Mouse (Mus musculus) heart, embryonic 14.5 days (tissue): Measurements from ENCODE around the gene Prox1. TPM values are rescaled to one million over a fixed set of nuclear protein-coding genes. Genes with fewer than 3 reads are reported as not detected.
A peak's percentile ranks its signal among the peaks of the same experiment; 100 is the strongest.

Experiments
- ATAC-seq: fragments of 200-750 bp; cut with Nextera tagmentation; 2 replicates; pipeline ENCODE4 v1.8.0; 2017; ENCODE audit warnings: low read depth, moderate TSS enrichment; ENCODE audit not compliant: insufficient number of reproducible peaks, insufficient read depth, low FRiP score
- H3K27ac ChIP-seq, 2 experiments: fragments of 200-500 bp in 1 of 2; fragments of 300-500 bp in 1 of 2; sonication (generic) in 1 of 2; replicated peaks in 1 of 2; 2 replicates each; pipeline ENCODE4 v1.5.1; 2012 to 2014; ENCODE audit warnings: low read depth in 2 of 2, low read length in 2 of 2, control low read depth in 1 of 2, mild to moderate bottlenecking in 1 of 2, mixed read lengths in 1 of 2; ENCODE audit not compliant: control insufficient read depth in 1 of 2, insufficient read depth in 1 of 2
- H3K27me3 ChIP-seq: fragments of 300-500 bp; sonication (generic); 2 replicates; pipeline ENCODE4 v1.6.1; 2014; ENCODE audit warnings: mild to moderate bottlenecking, low read length, control low read depth; ENCODE audit not compliant: control insufficient read depth, insufficient read depth
- H3K36me3 ChIP-seq: fragments of 300-500 bp; sonication (generic); 2 replicates; pipeline ENCODE4 v1.6.1; 2014; ENCODE audit warnings: mild to moderate bottlenecking, control low read depth, low read length, mixed read lengths; ENCODE audit not compliant: control insufficient read depth, insufficient read depth
- H3K4me1 ChIP-seq, 2 experiments: fragments of 200-500 bp in 1 of 2; fragments of 300-500 bp in 1 of 2; sonication (generic) in 1 of 2; 2 replicates each; pipeline ENCODE4 v1.6.1; 2012 to 2014; ENCODE audit warnings: low read length in 2 of 2, control low read depth in 1 of 2, mixed read lengths in 1 of 2; ENCODE audit not compliant: control insufficient read depth in 2 of 2, insufficient read depth in 2 of 2
- H3K4me2 ChIP-seq: fragments of 300-500 bp; sonication (generic); 2 replicates; pipeline ENCODE4 v1.6.1; 2014; ENCODE audit warnings: mild to moderate bottlenecking, low read length
- H3K4me3 ChIP-seq, 2 experiments: fragments of 200-500 bp in 1 of 2; fragments of 300-500 bp in 1 of 2; sonication (generic) in 1 of 2; 2 replicates each; pipeline ENCODE4 v1.5.1; 2012 to 2014; ENCODE audit warnings: low read length in 2 of 2, mild to moderate bottlenecking in 2 of 2, control low read depth in 1 of 2, low read depth in 1 of 2, moderate library complexity in 1 of 2; ENCODE audit not compliant: control insufficient read depth in 1 of 2, insufficient read depth in 1 of 2
- H3K9ac ChIP-seq: fragments of 300-500 bp; sonication (generic); 2 replicates; pipeline ENCODE4 v1.6.1; 2014; ENCODE audit warnings: mild to moderate bottlenecking, low read length
- H3K9me3 ChIP-seq: fragments of 300-500 bp; sonication (generic); 2 replicates; pipeline ENCODE4 v1.6.1; 2016; ENCODE audit warnings: low read length, control low read depth; ENCODE audit not compliant: control insufficient read depth
- WGBS: fragments of 180-500 bp; shearing (Covaris S2); extraction: QIAGEN DNeasy Blood & Tissue Kit; methylation state at CpG from one replicate; pipeline ENCODE4 v1.1.7; 2014; 5-methylcytosine and 5-hydroxymethylcytosine counted together
- polyA plus RNA-seq: library from polyadenylated mRNA; unstranded; fragments of >200 nt; fragmentation: Nextera tagmentation; extraction: Ambion mirVana; gene quantifications from 2 replicates; pipeline ENCODE4 v1.2.1, GENCODE M21; 2014

Prox1 gene
- polyA plus RNA-seq, 1 experiment from 2014 or later: 21.0 TPM

GRCm38 (mm10) chr1:190173596-190173995 lies 3.1 kb upstream of the Prox1 start:
- WGBS: 4% methylated on average over 16 of the region's 16 CpGs
- H3K9me3 ChIP-seq: no peaks in the 10 kb centered on the region
- H3K36me3 ChIP-seq: no peaks in the 10 kb centered on the region
- peaks cover 12 to 47% of the 10 kb centered on the region in 2 experiments; a peak in 3 of 4 replicates for H3K4me1 ChIP-seq
- peak overlapping the region; percentile 25 to 83 for H3K4me3 ChIP-seq
- H3K9ac ChIP-seq: peak overlapping the region; percentile 96
- peak overlapping the region; percentile 29 to 71; a peak in 3 of 4 replicates for H3K27ac ChIP-seq
- peak overlapping the region; percentile 95 for H3K4me2 ChIP-seq
- H3K27me3 ChIP-seq: peaks cover 4% of the 10 kb centered on the region
- no peak for ATAC-seq

DNA sequence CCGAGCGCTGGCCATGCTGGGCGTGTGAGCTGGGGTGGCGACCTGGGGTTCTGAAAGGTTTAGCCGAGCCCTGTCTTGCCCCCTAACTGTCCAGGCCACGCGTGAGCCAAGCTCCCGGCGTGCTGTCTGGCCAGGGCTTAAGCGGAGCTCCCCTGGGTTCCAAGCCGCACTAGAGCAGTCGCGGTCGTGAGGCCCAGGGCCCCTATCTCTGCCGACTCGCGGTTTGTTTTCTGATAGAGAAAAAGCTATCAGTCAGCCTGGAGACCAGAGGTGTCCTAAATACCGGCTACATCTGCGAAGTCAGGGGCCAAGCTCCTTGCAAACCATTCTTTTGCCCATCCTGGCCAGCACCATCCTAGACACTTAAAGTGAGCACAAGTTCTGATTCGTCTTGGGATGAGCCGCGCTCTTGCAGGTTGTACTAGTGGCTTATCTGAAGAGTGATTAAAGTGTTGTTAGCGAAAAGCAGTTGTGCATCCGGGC lies 2.5 kb upstream of the Prox1 start:
- Histone ChIP-seq H3K4me2 (peak overlapping the region; percentile 95), H3K27ac (peak overlapping the region; percentile 2 to 71; a peak in 2 of 4 replicates), H3K27me3 (peaks cover 4% of the 10 kb centered on the region), H3K4me1 (peaks cover 12 to 47% of the 10 kb centered on the region in 2 experiments; a peak in 3 of 4 replicates), H3K36me3 (no peaks in the 10 kb centered on the region), H3K9ac (peak overlapping the region; percentile 96), H3K9me3 (no peaks in the 10 kb centered on the region), H3K4me3 (peak overlapping the region; percentile 30 to 83)
- no peak for ATAC-seq
- WGBS: 2% methylated on average over 24 of the region's 24 CpGs

GRCm38 (mm10) chr1:190172311-190172978 lies 1.9 kb upstream of the Prox1 start:
- Histone ChIP-seq H3K27me3 (peaks cover 4% of the 10 kb centered on the region), H3K4me1 (peaks cover 12 to 49% of the 10 kb centered on the region in 2 experiments; a peak in 3 of 4 replicates)
- WGBS: 2% methylated on average over 32 of the region's 32 CpGs

GRCm38 (mm10) chr1:190171750-190172149 lies 1.2 kb upstream of the Prox1 start:
- H3K9me3 ChIP-seq: no peaks in the 10 kb centered on the region
- H3K4me2 ChIP-seq: peak overlapping the region; percentile 95
- peaks cover 4% of the 10 kb centered on the region for H3K27me3 ChIP-seq
- H3K4me1 ChIP-seq: peaks cover 10 to 45% of the 10 kb centered on the region in 2 experiments; a peak in 3 of 4 replicates
- peak overlapping the region in 1 of 2 experiments; percentile 97; a peak in 2 of 4 replicates for H3K27ac ChIP-seq
- peak overlapping the region; percentile 96 for H3K9ac ChIP-seq
- H3K4me3 ChIP-seq: peak overlapping the region; percentile 30 to 83
- no peak for ATAC-seq
- no peaks in the 10 kb centered on the region for H3K36me3 ChIP-seq
- WGBS: 2% methylated on average over 12 of the region's 12 CpGs

More at GRCm38 (mm10) chr1:190172311-190172978, 1.9 kb upstream of the Prox1 start:
- Histone ChIP-seq H3K9me3 (no peaks in the 10 kb centered on the region), H3K27ac (peak overlapping the region in 1 of 2 experiments; percentile 97; a peak in 2 of 4 replicates), H3K4me2 (peak overlapping the region; percentile 95), H3K4me3 (peak overlapping the region; percentile 30 to 83), H3K36me3 (no peaks in the 10 kb centered on the region), H3K9ac (peak overlapping the region; percentile 96)
- ATAC-seq: no peak

DNA sequence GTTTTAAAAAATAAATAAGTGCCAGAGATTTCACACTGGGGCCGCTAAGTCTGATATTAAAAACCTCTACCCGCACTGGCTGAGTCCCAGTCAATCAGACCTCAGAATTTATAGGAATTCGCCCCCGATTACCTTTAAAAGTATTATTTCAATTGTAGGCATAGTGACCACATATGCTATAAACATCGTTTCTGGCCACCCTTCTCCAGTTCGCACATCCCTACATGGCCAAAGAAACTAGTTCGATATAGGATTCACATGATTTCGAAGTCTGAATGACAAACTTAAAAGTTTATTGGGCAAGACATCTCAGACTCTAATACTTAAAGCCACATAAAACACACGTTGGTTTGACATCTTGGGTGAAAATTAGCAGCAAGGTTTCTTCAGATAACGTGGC lies 827 bp upstream of the Prox1 start:
- H3K27ac ChIP-seq: peak overlapping the region in 1 of 2 experiments; percentile 97; a peak in 2 of 4 replicates
- H3K4me1 ChIP-seq: peaks cover 10 to 46% of the 10 kb centered on the region in 2 experiments; a peak in 3 of 4 replicates
- H3K4me3 ChIP-seq: peak overlapping the region; percentile 41 to 83
- H3K9me3 ChIP-seq: no peaks in the 10 kb centered on the region
- no peaks in the 10 kb centered on the region for H3K36me3 ChIP-seq
- WGBS: 6% methylated on average over 10 of the region's 10 CpGs
- peak overlapping the region; percentile 96 for H3K9ac ChIP-seq
- ATAC-seq: no peak
- H3K27me3 ChIP-seq: peaks cover 4% of the 10 kb centered on the region
- H3K4me2 ChIP-seq: peak overlapping the region; percentile 95

GRCm38 (mm10) chr1:190170819-190171216 lies 304 bp upstream of the Prox1 start:
- 0% methylated on average over 22 of the region's 24 CpGs for WGBS
- peak overlapping the region; percentile 96 to 97 for H3K27ac ChIP-seq
- no peaks in the 10 kb centered on the region for H3K36me3 ChIP-seq
- peaks cover 10 to 49% of the 10 kb centered on the region in 2 experiments; a peak in 3 of 4 replicates for H3K4me1 ChIP-seq
- peak; percentile 31; the same call in 1 of the 2 replicates for ATAC-seq
- H3K4me3 ChIP-seq: peak overlapping the region; percentile 83 to 84
- H3K9me3 ChIP-seq: no peaks in the 10 kb centered on the region
- H3K4me2 ChIP-seq: peak overlapping the region; percentile 95
- H3K27me3 ChIP-seq: peaks cover 4% of the 10 kb centered on the region; the same call in 1 of the 2 replicates
- H3K9ac ChIP-seq: peak overlapping the region; percentile 96

DNA sequence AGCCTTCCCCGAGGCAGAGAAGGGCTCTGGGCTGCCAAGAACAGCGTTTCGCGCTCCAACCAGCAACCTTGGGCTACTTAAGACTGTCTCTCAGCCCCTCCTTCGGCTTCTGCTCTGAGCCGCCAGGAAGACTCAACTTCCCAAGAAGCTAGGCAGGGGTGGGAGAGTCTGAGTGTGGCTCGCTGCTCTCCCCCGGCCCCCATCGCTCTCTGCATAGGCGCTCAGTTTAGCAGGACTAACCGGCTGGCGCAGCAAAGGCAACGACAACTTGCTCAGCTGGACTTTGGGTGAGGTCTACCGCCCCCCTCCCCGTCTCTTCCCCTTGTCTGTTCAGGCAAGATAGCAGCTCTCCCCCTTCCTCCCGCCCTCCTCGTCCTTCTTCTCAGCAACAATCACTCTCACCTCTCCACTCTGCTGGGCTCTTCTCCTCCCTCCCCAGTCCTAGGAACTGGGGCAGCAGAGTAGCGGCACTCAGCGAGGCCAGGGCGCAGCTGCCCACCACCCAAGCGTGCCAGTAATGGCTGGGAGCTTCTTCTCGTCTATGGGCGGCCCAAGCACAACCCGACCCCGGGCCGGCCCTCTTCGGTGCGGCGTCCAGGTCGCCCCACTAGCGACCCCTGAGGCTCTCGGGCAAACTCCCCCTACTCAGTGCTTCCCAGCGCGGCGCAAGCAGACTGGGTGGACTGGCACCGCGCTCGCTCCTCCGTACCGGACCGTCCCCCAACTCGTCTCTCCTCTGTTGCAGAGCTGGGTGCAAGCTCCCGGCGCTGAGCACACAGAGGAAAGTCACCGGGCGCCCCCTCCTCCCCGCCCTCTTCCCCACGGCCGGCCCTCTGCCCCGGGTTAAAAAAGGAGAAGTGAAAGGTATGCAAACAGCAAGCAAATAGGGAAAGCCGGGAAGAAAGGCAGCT lies 1.5 kb downstream of the Prox1 start:
- peak overlapping the region; percentile 96 for H3K9ac ChIP-seq
- no peaks in the 10 kb centered on the region for H3K9me3 ChIP-seq
- peak overlapping the region; percentile 96 to 97 for H3K27ac ChIP-seq
- peak; percentile 45 for ATAC-seq
- H3K36me3 ChIP-seq: no peaks in the 10 kb centered on the region
- peak overlapping the region; percentile 83 to 84 for H3K4me3 ChIP-seq
- peak overlapping the region; percentile 95 for H3K4me2 ChIP-seq
- H3K27me3 ChIP-seq: no peaks in the 10 kb centered on the region; the same call in 1 of the 2 replicates
- H3K4me1 ChIP-seq: peaks cover 5 to 33% of the 10 kb centered on the region in 2 experiments; a peak in 3 of 4 replicates
- WGBS: under 1% methylated on average over 51 of the region's 51 CpGs
